Comparison of ENCODE assay signal across 10 mouse cellular contexts in the genomic region with DNA sequence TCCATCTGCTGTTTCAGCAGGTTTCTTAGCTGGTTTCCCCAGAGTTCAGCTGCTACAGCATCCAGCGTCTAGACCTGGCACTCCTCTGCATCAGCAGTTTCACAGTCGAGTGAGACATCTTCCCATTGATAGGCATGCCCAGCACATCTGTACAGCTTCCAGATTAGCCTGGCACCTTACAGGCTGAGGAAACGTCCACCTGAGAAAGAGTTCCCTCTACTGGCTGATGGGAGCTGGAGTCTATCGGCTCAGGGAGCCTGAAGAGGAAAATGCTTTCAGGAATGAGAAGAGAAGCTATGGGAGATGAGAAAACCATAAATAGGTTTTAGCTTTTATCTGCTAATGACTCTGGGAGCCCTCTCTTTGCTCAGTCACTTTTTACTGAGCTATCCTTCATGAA.
DNase-seq lines count a peak whose midpoint lies in the region; ATAC-seq lines count a peak whose summit lies in the region.
"Had no signal": no experiment of that assay in that cellular context is flagged by ENCODE, and none has a peak within 500 bp of the region (broad histone marks: within the 10 kb centered on the region; RNA-seq: fewer than 3 reads in every experiment).

No protein-coding gene starts in this region.

- no peak for DNase-seq in frontal cortex, postnatal 14 days (ENCODE audit: low spot score in 2 of 2)
- DNase-seq in left cerebral cortex, postnatal 25 days (ENCODE audit: low spot score in 2 of 2) = peak; percentile 21 to 33
- DNase-seq in left cerebral cortex, adult 9 months (ENCODE audit: low spot score in 2 of 2) = no peak
- DNase-seq in lung, postnatal 25 days (ENCODE audit: low spot score) = peak; percentile 35
- no peak for DNase-seq in gastrocnemius, adult 18-20 months (ENCODE audit: low spot score)
- DNase-seq in cerebellum, adult 18-20 months = no peak
- DNase-seq: gastrocnemius, postnatal 14 days had no signal

- ATAC-seq in frontal cortex, adult (ENCODE audit: low TSS enrichment) = peak; percentile 93
- ATAC-seq in hematopoietic stem cell, adult 5-6 weeks (replicated peaks in 1 of 2; ENCODE audit: insufficient read depth in 1 of 2, low FRiP score in 2 of 2, low TSS enrichment in 1 of 2, low read depth in 1 of 2, poor library complexity in 2 of 2, severe bottlenecking in 2 of 2) = peak; percentile 22 to 29; a peak in 2 of 4 replicates
- ATAC-seq: intestine, embryonic 15.5 days had no signal

- intact Hi-C loops in left cerebral cortex, postnatal 25 days (cut with DNase I) = loop anchor here (5.0 to 10.0 kb wide), 2 partner anchors 111 to 132 kb away; no protein-coding TSS in a partner anchor

Comparison
In these comparisons a context has a peak if more than half of its experiments do, and no peak if none do; other contexts are left out.
1. DNase-seq: peak in left cerebral cortex, postnatal 25 days (2 of 2) and lung, postnatal 25 days (single experiment); none in frontal cortex, postnatal 14 days (0 of 2), left cerebral cortex, adult 9 months (0 of 2), gastrocnemius, adult 18-20 months (single experiment) and cerebellum, adult 18-20 months (0 of 2).